Mouse (Mus musculus) forebrain, embryonic 12.5 days (tissue): ENCODE data around the gene C2cd4a. TPM values are rescaled to one million over a fixed set of nuclear protein-coding genes. Genes with fewer than 3 reads are reported as not detected.

Source experiments
- ATAC-seq: fragments of 200-750 bp; cut with Nextera tagmentation; 2 replicates; pipeline ENCODE4 v1.8.0; 2017; ENCODE audit warnings: moderate TSS enrichment; ENCODE audit not compliant: low FRiP score
- H3K27ac ChIP-seq: fragments of 300-500 bp; sonication (generic); 2 replicates; pipeline ENCODE4 v1.5.1; 2016; ENCODE audit warnings: mild to moderate bottlenecking
- H3K27me3 ChIP-seq: fragments of 300-500 bp; sonication (generic); 2 replicates; pipeline ENCODE4 v1.6.1; 2016; ENCODE audit warnings: mild to moderate bottlenecking
- H3K36me3 ChIP-seq: fragments of 300-500 bp; sonication (generic); replicated peaks from 2 replicates; pipeline ENCODE4 v1.6.1; 2016; ENCODE audit warnings: mild to moderate bottlenecking
- H3K4me1 ChIP-seq: fragments of 300-500 bp; sonication (generic); 2 replicates; pipeline ENCODE4 v1.6.1; 2016
- H3K4me2 ChIP-seq: fragments of 300-500 bp; sonication (generic); 2 replicates; pipeline ENCODE4 v1.6.1; 2016; ENCODE audit warnings: mild to moderate bottlenecking, moderate library complexity
- H3K4me3 ChIP-seq: fragments of 300-500 bp; sonication (generic); replicated peaks from 2 replicates; pipeline ENCODE4 v1.5.1; 2016; ENCODE audit warnings: mild to moderate bottlenecking
- H3K9ac ChIP-seq: fragments of 300-500 bp; sonication (generic); 2 replicates; pipeline ENCODE4 v1.6.1; 2016; ENCODE audit warnings: mild to moderate bottlenecking
- H3K9me3 ChIP-seq: fragments of 300-500 bp; sonication (generic); 2 replicates; pipeline ENCODE4 v1.6.1; 2016
- WGBS: fragments of 180-500 bp; shearing (Covaris S2); methylation state at CpG from one replicate; pipeline ENCODE4 v1.1.7; 2016; 5-methylcytosine and 5-hydroxymethylcytosine counted together
- polyA plus RNA-seq: library from polyadenylated mRNA; unstranded; fragments of >200 nt; fragmentation: Nextera tagmentation; extraction: Ambion mirVana; gene quantifications from 2 replicates; pipeline ENCODE4 v1.2.1, GENCODE M21; 2016

C2cd4a gene
- polyA plus RNA-seq, 1 experiment from 2014 or later = not detected

DNA sequence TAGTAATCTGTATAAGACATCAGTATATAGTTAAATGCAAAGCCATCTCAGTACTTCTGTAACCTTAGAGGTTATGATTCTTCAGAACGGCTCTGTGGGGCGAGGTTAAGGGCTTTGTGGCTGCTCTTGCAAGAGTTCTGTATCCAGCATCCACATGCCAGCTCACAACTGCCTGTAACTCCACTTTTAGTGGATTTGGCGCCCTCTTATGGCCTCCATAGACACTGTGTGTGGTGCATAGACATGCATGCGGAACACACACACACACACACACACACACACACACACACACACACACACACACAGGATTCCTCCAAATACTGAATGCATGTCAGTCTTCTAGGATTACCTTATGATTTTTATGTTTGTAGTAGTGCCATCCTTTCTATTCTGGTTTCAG, 19.0 kb upstream of the C2cd4a start:
- Histone ChIP-seq H3K4me2 (no peak overlapping the region), H3K27me3 (no peaks in the 10 kb centered on the region), H3K36me3 (no peaks in the 10 kb centered on the region; the same call in 1 of the 2 replicates), H3K4me3 (no peak overlapping the region), H3K9me3 (no peaks in the 10 kb centered on the region), H3K9ac (no peak overlapping the region), H3K27ac (no peak overlapping the region), H3K4me1 (no peaks in the 10 kb centered on the region)
- no peak for ATAC-seq
- 81% methylated on average over 4 of the region's 4 CpGs for WGBS

DNA sequence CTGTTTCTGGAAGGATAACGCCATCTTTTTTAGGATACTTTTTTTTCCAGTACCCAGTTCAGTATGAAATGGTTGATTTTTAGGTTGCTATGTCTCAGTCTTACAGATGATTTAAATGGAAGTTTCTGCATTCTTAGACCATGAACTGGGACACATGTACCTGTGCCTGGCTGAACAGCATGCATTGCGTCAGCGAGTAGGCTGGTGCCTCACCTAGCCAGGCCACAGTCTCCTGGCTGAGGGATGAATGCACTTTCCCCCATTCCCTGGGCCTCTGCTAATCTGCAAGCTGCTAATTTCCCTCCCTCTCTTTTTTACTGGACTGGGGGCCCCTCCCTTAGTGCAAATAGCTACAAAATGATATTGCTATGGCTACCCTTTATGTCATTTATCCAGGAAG, 17.7 kb upstream of the C2cd4a start:
- no peak overlapping the region for H3K27ac ChIP-seq
- H3K27me3 ChIP-seq = no peaks in the 10 kb centered on the region
- WGBS = 94% methylated on average over 3 of the region's 3 CpGs
- no peak overlapping the region for H3K4me2 ChIP-seq
- no peak for ATAC-seq
- H3K4me3 ChIP-seq = no peak overlapping the region
- H3K9me3 ChIP-seq = no peaks in the 10 kb centered on the region
- no peak overlapping the region for H3K9ac ChIP-seq
- no peaks in the 10 kb centered on the region; the same call in 1 of the 2 replicates for H3K36me3 ChIP-seq
- H3K4me1 ChIP-seq = no peaks in the 10 kb centered on the region

DNA sequence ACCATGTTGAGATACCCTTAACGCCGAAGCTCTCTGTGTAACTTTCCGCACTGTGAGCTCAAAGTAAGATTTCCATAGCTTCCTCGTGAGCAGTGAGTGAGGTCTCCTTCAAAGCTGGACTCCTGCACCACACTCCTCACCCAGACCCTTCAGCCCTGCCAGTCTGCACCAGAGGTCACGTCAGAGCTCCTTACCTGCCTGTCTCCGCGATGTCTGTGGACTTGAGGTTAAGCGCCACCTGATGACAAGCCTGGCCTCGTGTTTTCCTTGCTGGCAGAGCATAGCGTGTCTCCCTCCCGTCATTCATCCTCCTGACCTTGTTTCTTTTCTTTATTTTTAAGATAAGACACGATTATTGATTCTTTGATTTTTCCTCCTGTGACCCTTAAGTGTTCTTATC, 17.3 kb upstream of the C2cd4a start:
- 83% methylated on average over 12 of the region's 12 CpGs for WGBS
- Histone ChIP-seq H3K9me3 (no peaks in the 10 kb centered on the region), H3K4me3 (no peak overlapping the region), H3K27ac (no peak overlapping the region), H3K36me3 (no peaks in the 10 kb centered on the region), H3K4me2 (no peak overlapping the region), H3K4me1 (no peaks in the 10 kb centered on the region), H3K9ac (no peak overlapping the region), H3K27me3 (no peaks in the 10 kb centered on the region)
- ATAC-seq = no peak

DNA sequence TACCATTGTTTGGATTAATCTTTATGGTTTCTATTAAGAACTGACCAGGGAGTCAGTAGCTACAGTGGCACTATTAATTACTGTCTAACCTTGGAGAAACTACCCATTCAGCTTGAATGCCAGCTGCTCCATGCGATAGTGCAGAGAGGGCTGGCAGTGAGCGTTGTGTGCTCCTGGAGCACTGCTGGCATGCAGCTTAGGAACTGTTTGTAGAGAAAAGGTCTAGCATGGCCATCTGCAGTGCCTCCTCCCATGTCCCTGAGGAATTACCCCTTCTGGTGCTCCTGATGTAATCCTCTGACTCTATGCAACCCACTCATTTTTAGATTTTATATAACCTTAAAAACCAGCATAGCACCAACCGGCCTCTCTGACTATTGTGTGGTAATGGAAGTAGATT, 15.5 kb upstream of the C2cd4a start:
- no peak for ATAC-seq
- WGBS = 93% methylated on average over 3 of the region's 3 CpGs
- Histone ChIP-seq H3K9me3 (no peaks in the 10 kb centered on the region), H3K4me2 (no peak overlapping the region), H3K27ac (no peak overlapping the region), H3K36me3 (no peaks in the 10 kb centered on the region), H3K4me1 (no peaks in the 10 kb centered on the region), H3K27me3 (no peaks in the 10 kb centered on the region), H3K9ac (no peak overlapping the region), H3K4me3 (no peak overlapping the region)

DNA sequence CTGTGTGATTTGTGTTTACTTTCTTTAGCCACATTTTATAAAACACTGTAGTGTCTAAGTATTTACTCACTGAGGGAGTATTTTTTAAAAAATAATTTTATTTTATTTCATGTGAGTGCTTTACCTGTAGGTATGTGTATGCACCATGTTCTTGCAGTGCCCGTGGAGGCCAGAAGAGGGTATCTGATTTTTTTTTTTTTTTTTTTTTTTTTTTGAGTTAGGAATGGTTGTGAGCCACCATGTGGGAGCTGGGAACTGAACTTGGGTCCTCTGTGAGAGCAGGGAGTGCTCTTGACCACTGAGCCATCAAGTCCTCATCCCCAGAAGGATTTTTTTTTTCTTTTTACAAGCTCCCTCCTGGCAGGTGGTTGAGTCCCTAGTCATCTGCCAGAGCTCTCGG, 14.0 kb upstream of the C2cd4a start:
- ATAC-seq = no peak
- 98% methylated on average over 2 of the region's 2 CpGs for WGBS

DNA sequence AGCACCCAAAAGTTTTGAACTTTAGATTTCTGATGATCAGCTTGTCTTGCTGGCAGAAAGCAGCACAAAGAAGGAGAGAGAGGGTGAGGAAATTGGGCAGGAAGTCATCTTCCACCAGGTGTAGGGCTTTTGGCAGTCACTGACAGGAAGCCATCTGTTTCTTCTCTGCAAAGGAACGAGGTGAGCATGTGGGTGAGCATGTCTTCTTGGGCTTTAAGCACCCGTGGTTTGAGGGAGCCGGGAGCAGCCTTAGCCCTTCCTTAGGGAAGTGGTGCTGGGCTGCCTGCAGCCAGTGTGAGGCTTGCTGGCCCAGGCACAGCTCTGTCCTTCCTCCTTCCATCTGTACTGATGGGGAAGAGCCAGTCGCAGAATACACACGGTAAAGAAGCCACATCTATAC, 13.5 kb upstream of the C2cd4a start:
- Histone ChIP-seq H3K36me3 (no peaks in the 10 kb centered on the region), H3K9ac (no peak overlapping the region), H3K4me2 (no peak overlapping the region), H3K4me3 (no peak overlapping the region), H3K4me1 (peaks cover 6% of the 10 kb centered on the region), H3K27me3 (no peaks in the 10 kb centered on the region), H3K9me3 (no peaks in the 10 kb centered on the region), H3K27ac (no peak overlapping the region)
- ATAC-seq = no peak
- 86% methylated on average over 5 of the region's 5 CpGs for WGBS

More for the DNA sequence above, 14.0 kb upstream of the C2cd4a start:
- Histone ChIP-seq H3K4me2 (no peak overlapping the region), H3K9ac (no peak overlapping the region), H3K27me3 (no peaks in the 10 kb centered on the region), H3K36me3 (no peaks in the 10 kb centered on the region), H3K27ac (no peak overlapping the region), H3K4me3 (no peak overlapping the region), H3K4me1 (peaks cover 1% of the 10 kb centered on the region), H3K9me3 (no peaks in the 10 kb centered on the region)

DNA sequence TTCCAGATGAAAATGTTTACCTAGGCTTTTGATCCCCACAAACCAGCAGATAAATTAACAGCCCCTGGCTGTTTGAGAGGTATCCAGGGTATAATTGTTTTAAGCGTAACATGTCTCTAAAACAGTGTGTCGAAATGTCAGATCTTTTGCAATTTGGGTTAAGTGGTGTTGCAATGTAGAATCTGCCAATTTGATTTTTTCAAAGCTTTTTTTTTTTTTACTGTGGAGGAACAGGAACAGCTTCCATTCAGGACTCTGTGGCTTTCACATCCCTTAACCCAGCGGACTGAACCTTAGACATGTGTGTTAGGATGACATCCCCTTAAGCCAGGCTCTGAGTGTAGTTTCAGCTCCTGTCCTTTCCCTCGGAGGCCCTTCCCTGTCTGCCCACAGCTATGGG, 12.9 kb upstream of the C2cd4a start:
- H3K4me2 ChIP-seq = no peak overlapping the region
- H3K27ac ChIP-seq = no peak overlapping the region
- H3K4me1 ChIP-seq = peaks cover 7% of the 10 kb centered on the region
- no peak overlapping the region for H3K4me3 ChIP-seq
- no peaks in the 10 kb centered on the region for H3K36me3 ChIP-seq
- 87% methylated on average over 4 of the region's 4 CpGs for WGBS
- no peaks in the 10 kb centered on the region for H3K9me3 ChIP-seq
- H3K27me3 ChIP-seq = no peaks in the 10 kb centered on the region
- no peak overlapping the region for H3K9ac ChIP-seq
- ATAC-seq = no peak

DNA sequence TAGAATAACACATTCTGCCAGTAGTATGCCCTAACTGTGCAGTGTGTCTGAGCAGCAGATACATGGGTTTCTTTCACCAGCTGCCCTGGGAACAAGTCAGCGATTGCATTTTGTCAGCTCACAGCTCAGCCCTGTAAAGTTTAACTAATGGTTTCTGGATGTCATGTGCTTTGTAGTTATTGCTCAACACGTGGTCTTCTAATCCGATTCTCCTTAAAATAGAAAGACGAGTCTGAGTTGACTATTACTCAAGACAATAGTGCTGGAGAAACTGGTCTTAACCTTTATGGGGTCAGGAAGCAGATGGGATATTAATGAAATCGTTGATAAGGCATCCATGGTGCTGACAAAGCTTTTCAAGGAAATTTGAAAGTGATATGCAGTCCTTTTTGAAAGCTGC, 10.7 kb upstream of the C2cd4a start:
- Histone ChIP-seq H3K9ac (no peak overlapping the region), H3K4me2 (no peak overlapping the region), H3K9me3 (no peaks in the 10 kb centered on the region), H3K4me1 (peaks cover 9% of the 10 kb centered on the region), H3K36me3 (no peaks in the 10 kb centered on the region), H3K4me3 (no peak overlapping the region), H3K27ac (no peak overlapping the region), H3K27me3 (0 out of 2 replicates have a peak, but pooled peaks cover 3% of the 10 kb centered on the region)
- no peak for ATAC-seq
- WGBS = 81% methylated on average over 5 of the region's 5 CpGs

DNA sequence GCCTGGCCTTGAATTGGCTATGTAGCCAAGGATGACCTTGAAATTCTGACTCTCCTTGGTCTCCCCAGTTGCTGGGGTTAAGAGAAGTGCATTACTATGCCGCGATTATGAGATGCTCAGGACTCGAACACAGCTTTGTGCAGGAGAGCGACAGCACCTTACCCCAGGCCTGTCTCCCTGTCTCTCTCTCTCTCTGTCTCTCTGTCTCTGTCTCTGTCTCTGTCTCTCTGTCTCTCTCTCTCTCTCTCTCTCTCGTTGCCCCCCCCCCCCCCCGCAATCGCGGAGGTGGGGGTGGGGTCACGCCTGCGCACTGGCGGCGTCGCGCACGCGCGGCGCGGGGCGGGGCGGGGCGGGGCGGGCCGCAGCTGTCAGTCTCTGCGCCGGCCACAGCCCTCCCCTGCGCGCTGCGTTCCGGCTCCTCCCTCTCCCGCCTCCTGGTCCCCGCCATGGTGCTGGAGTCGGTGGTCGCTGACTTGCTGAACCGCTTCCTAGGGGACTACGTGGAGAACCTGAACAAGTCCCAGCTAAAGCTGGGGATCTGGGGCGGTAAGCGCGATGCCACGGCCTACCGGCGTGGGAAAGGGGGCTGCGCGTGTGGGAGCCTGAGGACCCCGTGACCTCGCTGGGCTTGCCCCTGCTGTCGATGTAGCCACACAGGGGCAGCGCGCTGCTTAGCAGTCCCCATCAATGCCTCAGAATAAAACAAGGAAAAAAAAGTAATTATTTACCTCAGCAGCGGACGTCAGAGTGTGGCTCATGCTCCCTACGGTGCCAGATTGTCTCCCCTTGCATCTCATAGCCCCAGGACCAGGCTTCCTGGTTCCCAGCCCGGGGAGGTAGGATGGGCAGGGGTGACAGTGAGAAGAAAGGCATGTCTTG, 8.1 kb upstream of the C2cd4a start, which contains the start of gene Vps13c:
Gene Vps13c, plus strand, starts transcription at position 416 of the 879 bp plus-strand sequence.
- Histone ChIP-seq H3K27me3 (0 out of 2 replicates have a peak, but pooled peaks cover 5% of the 10 kb centered on the region), H3K4me1 (peaks cover 9% of the 10 kb centered on the region), H3K36me3 (no peaks in the 10 kb centered on the region), H3K4me3 (peak within 1 kb of the TSS; percentile 75), H3K9me3 (no peaks in the 10 kb centered on the region), H3K9ac (peak within 1 kb of the TSS; percentile 77), H3K4me2 (peak within 1 kb of the TSS; percentile 66), H3K27ac (peak within 1 kb of the TSS; percentile 75; the same call in 1 of the 2 replicates)
- peak; percentile 99 for ATAC-seq
- WGBS = under 1% methylated on average over 51 of the region's 53 CpGs

DNA sequence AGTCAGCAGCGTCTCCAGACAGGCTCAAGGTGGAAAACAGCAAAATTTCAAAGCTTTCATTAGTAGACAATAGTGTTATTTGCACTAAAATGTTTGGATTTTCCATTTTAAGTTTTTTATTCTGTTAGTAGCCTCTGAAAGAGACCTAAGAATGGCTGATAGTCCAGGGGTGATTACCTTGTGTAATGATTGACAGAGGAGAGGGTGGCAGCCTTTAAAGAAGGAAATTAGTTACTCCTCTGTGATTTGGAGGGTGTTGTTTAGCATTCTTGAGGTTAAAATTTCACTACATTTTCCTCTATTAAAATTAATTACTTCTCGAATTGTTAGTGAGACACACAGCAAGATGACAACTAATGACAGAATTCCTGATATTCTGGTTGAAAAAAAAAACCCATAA, 5.2 kb upstream of the C2cd4a start:
- no peak for ATAC-seq
- H3K9ac ChIP-seq = no peak overlapping the region
- H3K4me3 ChIP-seq = no peak overlapping the region
- H3K4me2 ChIP-seq = no peak overlapping the region
- WGBS = 78% methylated on average over 2 of the region's 2 CpGs
- peaks cover 22% of the 10 kb centered on the region for H3K27me3 ChIP-seq
- H3K27ac ChIP-seq = no peak overlapping the region
- H3K9me3 ChIP-seq = no peaks in the 10 kb centered on the region
- no peaks in the 10 kb centered on the region for H3K36me3 ChIP-seq
- H3K4me1 ChIP-seq = peaks cover 10% of the 10 kb centered on the region

DNA sequence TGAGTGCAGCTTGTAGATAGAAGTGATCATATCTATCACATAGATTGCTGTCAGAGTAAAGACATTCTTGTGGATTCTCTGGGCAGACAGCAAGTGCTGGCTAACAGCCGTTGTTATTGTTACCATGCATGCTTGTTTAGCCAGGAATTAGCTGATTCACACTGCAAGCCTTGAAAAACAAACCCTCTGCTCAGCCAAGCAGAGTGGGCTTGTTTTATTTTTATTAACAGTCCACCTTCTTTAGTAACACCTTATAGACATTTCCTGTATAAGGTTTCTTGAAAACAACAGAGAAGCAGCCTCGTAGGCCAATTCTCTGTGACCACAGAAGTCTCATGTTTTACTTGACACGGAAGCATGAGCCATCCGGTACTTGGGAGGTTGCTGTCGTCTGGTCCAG, 2.4 kb upstream of the C2cd4a start:
- no peak for ATAC-seq
- Histone ChIP-seq H3K27me3 (peaks cover 50% of the 10 kb centered on the region), H3K4me1 (peaks cover 17% of the 10 kb centered on the region), H3K36me3 (no peaks in the 10 kb centered on the region), H3K9me3 (no peaks in the 10 kb centered on the region), H3K9ac (no peak overlapping the region), H3K4me2 (no peak overlapping the region), H3K4me3 (no peak overlapping the region), H3K27ac (no peak overlapping the region)
- WGBS = 89% methylated on average over 5 of the region's 5 CpGs

DNA sequence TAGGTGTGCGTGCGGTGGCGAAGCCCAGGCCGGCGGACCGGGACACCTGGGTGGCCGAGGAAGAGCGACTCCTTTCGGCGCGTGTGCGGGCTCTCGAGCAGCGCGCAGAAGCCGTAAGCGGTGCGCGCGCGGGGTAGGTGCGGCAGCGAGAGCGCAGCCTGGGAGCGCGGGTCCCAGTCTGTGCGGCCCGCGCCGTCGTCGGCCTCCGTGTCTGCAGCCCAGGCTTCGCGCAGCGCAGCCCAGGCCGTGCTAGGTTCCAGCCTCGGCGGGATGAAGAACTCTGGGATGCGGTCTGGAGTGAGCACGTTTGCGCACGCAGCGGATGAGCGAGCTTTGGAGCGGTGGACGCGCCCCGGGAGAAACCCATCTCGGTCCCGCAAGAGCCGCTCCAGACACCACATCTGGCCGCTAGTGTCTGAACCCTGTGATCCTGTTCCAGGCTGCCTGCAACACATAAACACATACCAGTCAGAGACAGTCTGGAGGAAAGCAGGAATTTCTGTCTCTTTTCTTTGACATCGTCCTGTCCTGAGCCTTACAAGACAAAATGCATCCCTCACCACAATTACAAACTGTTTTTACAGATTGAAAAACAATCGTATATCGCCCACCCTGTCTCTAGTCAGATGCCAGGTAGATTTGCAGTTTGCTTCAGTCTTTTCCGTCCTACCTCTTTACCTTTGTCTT, 628 bp downstream of the C2cd4a start:
- no peaks in the 10 kb centered on the region for H3K9me3 ChIP-seq
- ATAC-seq = peak; percentile 62
- no peaks in the 10 kb centered on the region for H3K36me3 ChIP-seq
- peak overlapping the region; percentile 56; the same call in 1 of the 2 replicates for H3K9ac ChIP-seq
- WGBS = 1% methylated on average over 49 of the region's 57 CpGs
- H3K4me2 ChIP-seq = peak overlapping the region; percentile 71
- no peak overlapping the region for H3K27ac ChIP-seq
- H3K27me3 ChIP-seq = peaks cover 55% of the 10 kb centered on the region
- H3K4me1 ChIP-seq = peaks cover 17% of the 10 kb centered on the region
- H3K4me3 ChIP-seq = peak overlapping the region; percentile 52
